Mouse (Mus musculus): ENCODE measurements at regions not wholly inside any gene's neighbourhood (a gene's known extent, or its start where the extent isn't known, plus 50 kb on each side); places are given as distances from the start of the nearest gene placed in this dataset.

GRCm38 (mm10) chr4:101336811-101337210 is 71.7 kb upstream of the Jak1 start:
- Histone ChIP-seq H3K27me3 (ENCODE audit: control insufficient read depth in 1 of 2, insufficient read depth in 2 of 2, low read length in 2 of 2) (no peaks in the 10 kb centered on the region), H3K27ac (ENCODE audit: control insufficient read depth, low read depth, low read length) (no peak overlapping the region), H3K4me3 (ENCODE audit: control insufficient read depth in 1 of 2, insufficient read depth in 1 of 2, low read depth in 2 of 2, low read length in 2 of 2) (no peak overlapping the region), H3K4me1 (ENCODE audit: control insufficient read depth in 1 of 2, insufficient read depth in 2 of 2, low read length in 2 of 2) (no peaks in the 10 kb centered on the region), H3K9ac (ENCODE audit: control insufficient read depth, low read depth, low read length, poor library complexity, severe bottlenecking) (no peak overlapping the region), H3K36me3 (ENCODE audit: control insufficient read depth in 1 of 2, insufficient read depth in 2 of 2, low read length in 2 of 2) (no peaks in the 10 kb centered on the region), H3K79me2 (ENCODE audit: control insufficient read depth, insufficient read depth, low read length, poor library complexity) (no peaks in the 10 kb centered on the region), H3K9me3 (replicated peaks; ENCODE audit: insufficient read depth, low read length) (no peaks in the 10 kb centered on the region)
- TF ChIP-seq RCOR1 (IDR thresholded peaks at IDR 0.05; ENCODE audit: low read depth, low read length) (no peak), ZKSCAN1 (IDR thresholded peaks at IDR 0.05; ENCODE audit: low read depth, low read length) (no peak)
- no peak for DNase-seq (ENCODE audit: low read depth, low spot score)

DNA sequence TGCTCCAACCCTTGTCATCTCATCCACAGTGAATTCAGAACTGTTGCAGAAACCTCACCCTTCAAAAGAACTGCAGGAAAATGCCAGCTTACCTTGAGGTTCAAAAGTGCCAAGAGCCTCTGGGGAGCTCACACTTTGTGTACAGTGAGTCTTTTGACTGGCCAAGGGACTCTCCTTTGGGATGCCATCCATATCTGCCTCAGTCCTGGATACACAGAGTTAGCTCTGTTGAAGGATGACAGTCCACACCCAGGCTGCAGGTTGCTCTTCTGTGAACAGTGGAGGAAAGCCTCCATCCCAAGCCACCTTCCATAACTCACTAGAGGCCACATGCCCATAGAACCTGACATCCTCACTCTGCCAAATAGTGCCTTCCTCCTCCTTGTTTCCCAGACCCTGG is 71.3 kb upstream of the Jak1 start:
- TF ChIP-seq CTCF (IDR thresholded peaks at IDR 0.05 in 2 of 3, conservative IDR thresholded peaks at IDR 0.05 in 1 of 3; ENCODE audit: control insufficient read depth in 1 of 3, insufficient read depth in 1 of 3, low read depth in 2 of 3, low read length in 3 of 3, poor library complexity in 1 of 3, severe bottlenecking in 1 of 3), result no peak
- TF ChIP-seq SIN3A (IDR thresholded peaks at IDR 0.05; ENCODE audit: low read length), result no peak
- TF ChIP-seq MXI1 (IDR thresholded peaks at IDR 0.05; ENCODE audit: low read depth, low read length), result no peak
- no peak for TF ChIP-seq ETS1 (IDR thresholded peaks at IDR 0.05; ENCODE audit: low read depth, low read length)
- TF ChIP-seq ZC3H11A (IDR thresholded peaks at IDR 0.05; ENCODE audit: low read depth, low read length), result no peak
- no peak for TF ChIP-seq GABPA (IDR thresholded peaks at IDR 0.05; ENCODE audit: low read depth, low read length)
- TF ChIP-seq GATA1 (IDR thresholded peaks at IDR 0.05; ENCODE audit: low read depth, low read length), result no peak
- no peak for TF ChIP-seq POLR2A (IDR thresholded peaks at IDR 0.05; ENCODE audit: control insufficient read depth in 1 of 2, insufficient read depth in 1 of 2, low read depth in 1 of 2, low read length in 2 of 2, poor library complexity in 1 of 2)
- TF ChIP-seq KAT2A (conservative IDR thresholded peaks at IDR 0.05; ENCODE audit: low read depth, low read length), result no peak
- no peak for TF ChIP-seq CHD1 (IDR thresholded peaks at IDR 0.05; ENCODE audit: low read depth, low read length)
- TF ChIP-seq E2F4 (IDR thresholded peaks at IDR 0.05; ENCODE audit: borderline replicate concordance, low read depth, low read length), result no peak
- TF ChIP-seq NELFE (IDR thresholded peaks at IDR 0.05; ENCODE audit: low read depth, low read length), result no peak
- TF ChIP-seq RAD21 (IDR thresholded peaks at IDR 0.05; ENCODE audit: low read depth, low read length), result no peak
- TF ChIP-seq CHD2 (IDR thresholded peaks at IDR 0.05; ENCODE audit: low read length), result no peak
- no peak overlapping the region for H3K9ac ChIP-seq (ENCODE audit: control insufficient read depth, low read depth, low read length, poor library complexity, severe bottlenecking)
- DNase-seq (ENCODE audit: low read depth, low spot score), result no peak

DNA sequence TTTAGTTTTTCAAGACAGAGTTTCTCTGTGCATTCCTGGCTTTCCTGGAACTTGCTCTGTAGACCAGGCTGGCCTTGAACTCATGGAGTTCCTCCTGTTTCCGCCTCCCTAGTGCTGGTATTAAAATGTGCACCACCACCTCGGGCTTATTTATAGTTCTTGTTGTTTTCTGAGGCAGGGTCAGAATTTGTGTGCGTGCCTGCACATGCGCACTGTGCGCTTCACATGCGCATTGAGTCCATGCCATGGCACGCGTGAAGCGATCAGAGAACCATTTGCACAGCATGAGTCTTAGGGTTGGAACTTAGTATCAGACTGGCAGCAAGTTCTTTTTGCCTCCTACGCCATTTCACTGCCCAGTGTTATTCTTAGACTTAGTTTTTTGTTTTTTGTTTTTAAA is 68.8 kb upstream of the Jak1 start:
- no peaks in the 10 kb centered on the region for H3K9me3 ChIP-seq (replicated peaks; ENCODE audit: insufficient read depth, low read length)
- H3K27ac ChIP-seq (ENCODE audit: control insufficient read depth, low read depth, low read length), result no peak overlapping the region
- DNase-seq (ENCODE audit: low read depth, low spot score), result no peak
- H3K36me3 ChIP-seq (ENCODE audit: control insufficient read depth in 1 of 2, insufficient read depth in 2 of 2, low read length in 2 of 2), result no peaks in the 10 kb centered on the region
- H3K79me2 ChIP-seq (ENCODE audit: control insufficient read depth, insufficient read depth, low read length, poor library complexity), result no peaks in the 10 kb centered on the region
- H3K9ac ChIP-seq (ENCODE audit: control insufficient read depth, low read depth, low read length, poor library complexity, severe bottlenecking), result no peak overlapping the region
- no peaks in the 10 kb centered on the region for H3K4me1 ChIP-seq (ENCODE audit: control insufficient read depth in 1 of 2, insufficient read depth in 2 of 2, low read length in 2 of 2)
- TF ChIP-seq TCF12 (IDR thresholded peaks at IDR 0.05; ENCODE audit: low read depth, low read length) (no peak), NELFE (IDR thresholded peaks at IDR 0.05; ENCODE audit: low read depth, low read length) (no peak), RCOR1 (IDR thresholded peaks at IDR 0.05; ENCODE audit: low read depth, low read length) (no peak), MAZ (IDR thresholded peaks at IDR 0.05; ENCODE audit: low read depth, low read length) (no peak), RAD21 (IDR thresholded peaks at IDR 0.05; ENCODE audit: low read depth, low read length) (no peak), ZMIZ1 (IDR thresholded peaks at IDR 0.05; ENCODE audit: low read depth, low read length) (no peak), CHD2 (IDR thresholded peaks at IDR 0.05; ENCODE audit: low read length) (no peak)
- no peak overlapping the region for H3K4me3 ChIP-seq (ENCODE audit: control insufficient read depth in 1 of 2, insufficient read depth in 1 of 2, low read depth in 2 of 2, low read length in 2 of 2)
- H3K27me3 ChIP-seq (ENCODE audit: control insufficient read depth in 1 of 2, insufficient read depth in 2 of 2, low read length in 2 of 2), result no peaks in the 10 kb centered on the region

More for the DNA sequence above, 71.3 kb upstream of the Jak1 start:
- H3K4me3 ChIP-seq (ENCODE audit: control insufficient read depth in 1 of 2, insufficient read depth in 1 of 2, low read depth in 2 of 2, low read length in 2 of 2), result no peak overlapping the region
- H3K4me1 ChIP-seq (ENCODE audit: control insufficient read depth in 1 of 2, insufficient read depth in 2 of 2, low read length in 2 of 2), result no peaks in the 10 kb centered on the region
- no peaks in the 10 kb centered on the region for H3K27me3 ChIP-seq (ENCODE audit: control insufficient read depth in 1 of 2, insufficient read depth in 2 of 2, low read length in 2 of 2)
- no peak overlapping the region for H3K27ac ChIP-seq (ENCODE audit: control insufficient read depth, low read depth, low read length)
- H3K36me3 ChIP-seq (ENCODE audit: control insufficient read depth in 1 of 2, insufficient read depth in 2 of 2, low read length in 2 of 2), result no peaks in the 10 kb centered on the region
- no peaks in the 10 kb centered on the region for H3K79me2 ChIP-seq (ENCODE audit: control insufficient read depth, insufficient read depth, low read length, poor library complexity)
- no peaks in the 10 kb centered on the region for H3K9me3 ChIP-seq (replicated peaks; ENCODE audit: insufficient read depth, low read length)

Data from MEL (cell line).